Mouse (Mus musculus): ENCODE results near the gene Actl11.

The Actl11 gene

GRCm38 (mm10) chr9:107961351-107961762, 33.1 kb downstream of the Actl11 start:
- no peak for DNase-seq (ENCODE audit: low read depth, low spot score)

- DNase-seq (ENCODE audit: low read depth, low spot score): no peak
Observed at GRCm38 (mm10) chr9:107961881-107962280, 33.6 kb downstream of the Actl11 start.

- DNase-seq (ENCODE audit: low read depth, low spot score): no peak
Observed at GRCm38 (mm10) chr9:107962916-107963315, 34.6 kb downstream of the Actl11 start.

- DNase-seq (ENCODE audit: low read depth, low spot score): peak; percentile 77
Observed at GRCm38 (mm10) chr9:107963700-107964099, 35.4 kb downstream of the Actl11 start.

- no peak for DNase-seq (ENCODE audit: low read depth, low spot score)
Observed at GRCm38 (mm10) chr9:107964681-107965080, 36.4 kb downstream of the Actl11 start.

- DNase-seq (ENCODE audit: low read depth, low spot score): no peak
Observed at GRCm38 (mm10) chr9:107966676-107967075, 38.4 kb downstream of the Actl11 start.

GRCm38 (mm10) chr9:107967437-107967836, 39.2 kb downstream of the Actl11 start:
- DNase-seq (ENCODE audit: low read depth, low spot score): no peak

- no peak for DNase-seq (ENCODE audit: low read depth, low spot score)
Observed at GRCm38 (mm10) chr9:107968531-107968930, 40.3 kb downstream of the Actl11 start.

GRCm38 (mm10) chr9:107970311-107970710, 42.0 kb downstream of the Actl11 start:
- no peak for DNase-seq (ENCODE audit: low read depth, low spot score)

GRCm38 (mm10) chr9:107971690-107972541, 43.6 kb downstream of the Actl11 start:
- DNase-seq (ENCODE audit: low read depth, low spot score): peak; percentile 58

GRCm38 (mm10) chr9:107974491-107975171, 46.4 kb downstream of the Actl11 start:
- DNase-seq (ENCODE audit: low read depth, low spot score): no peak

- peak; percentile 82 for DNase-seq (ENCODE audit: low read depth, low spot score)
Observed at GRCm38 (mm10) chr9:107975399-107976386, 47.4 kb downstream of the Actl11 start, which contains the start of gene Uba7. Gene Uba7, plus strand, starts transcription at chr9:107975505.

- DNase-seq (ENCODE audit: low read depth, low spot score): no peak
Observed at GRCm38 (mm10) chr9:107978815-107979214, 50.5 kb downstream of the Actl11 start.
